Mouse (Mus musculus) megakaryocyte progenitor cell, adult 5-6 weeks (primary cell): ENCODE data around the gene Vmn1r226. TPM values are rescaled to one million over a fixed set of nuclear protein-coding genes. Genes with fewer than 3 reads are reported as not detected.

Experiments
- ATAC-seq: replicated peaks from 2 replicates; pipeline ENCODE4 v1.8.0; 2016; ENCODE audit warnings: mild to moderate bottlenecking, moderate TSS enrichment, inconsistent platforms; ENCODE audit not compliant: poor library complexity
- total RNA-seq, 2 experiments: library from RNA; stranded (forward) in 1 of 2; stranded (reverse) in 1 of 2; fragments of 157-497, 149-512 nt in 1 of 2; fragments of 200-1000 nt in 1 of 2; gene quantifications; 2 replicates each; pipeline versions ENCODE4 v1.2.3 to v1.2.4; 2015 to 2017

Vmn1r226 gene
- total RNA-seq (2015) = not detected in 2 replicates
- total RNA-seq (2017) = not detected in 2 replicates

DNA sequence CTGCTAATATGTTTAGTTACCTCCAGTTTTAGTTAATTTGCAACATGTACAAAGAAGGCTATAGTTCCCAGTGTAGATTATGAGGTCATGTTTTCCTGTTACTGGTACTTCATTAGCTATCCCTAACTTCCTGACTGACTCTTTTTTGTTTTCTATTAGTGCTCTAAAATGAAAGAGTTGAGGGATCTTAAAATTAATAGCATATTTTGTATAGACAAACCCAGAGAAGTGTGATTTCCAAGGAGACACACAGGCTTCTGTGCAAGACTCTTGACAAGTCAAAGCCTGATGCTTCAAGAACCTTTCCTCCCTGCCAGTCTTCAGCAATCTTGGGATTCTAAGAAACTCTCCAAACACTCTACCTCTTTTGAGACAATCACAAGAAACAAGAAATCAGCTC, at the start of gene Vmn1r226:
TSS of gene Vmn1r226 (plus strand) at position 301 of the 400 bp plus-strand sequence.
- ATAC-seq = no peak

DNA sequence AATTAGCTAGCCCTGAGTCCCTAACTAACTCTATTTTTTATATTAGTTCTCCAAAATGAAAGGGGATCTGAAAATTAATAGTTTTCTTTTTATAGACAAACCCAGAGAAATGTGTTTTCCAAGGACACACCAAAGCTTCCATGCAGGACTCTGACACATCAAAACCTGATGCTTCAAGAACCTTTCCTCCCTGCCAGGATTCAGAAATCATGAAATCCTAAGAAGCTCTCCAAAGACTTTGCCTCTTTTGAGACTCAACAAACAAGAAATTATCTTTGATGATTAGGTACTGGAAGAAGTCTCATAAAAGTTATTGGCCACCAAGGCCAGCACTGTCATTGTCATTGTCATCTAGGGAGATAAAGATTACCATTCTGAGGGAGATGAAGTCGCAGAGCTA, 46.9 kb downstream of the Vmn1r226 start, which contains the start of gene Vmn1r227:
TSS of gene Vmn1r227 (plus strand) at position 301 of the 400 bp plus-strand sequence.
- ATAC-seq = no peak

Other genes with a start within 250 kb of the Vmn1r226 start
- gene Vmn2r108, start 201.5 kb upstream of the Vmn1r226 start, total RNA-seq (2015) = not detected in 2 replicates
- not detected in 2 replicates for gene Vmn2r108, start 201.5 kb upstream of the Vmn1r226 start, total RNA-seq (2017)
- not detected in 2 replicates for gene Vmn1r225, start 184.7 kb upstream of the Vmn1r226 start, total RNA-seq (2015)
- not detected in 2 replicates for gene Vmn1r225, start 184.7 kb upstream of the Vmn1r226 start, total RNA-seq (2017)
- not detected in 2 replicates for gene Vmn2r109, start 118.1 kb upstream of the Vmn1r226 start, total RNA-seq (2015)
- not detected in 2 replicates for gene Vmn2r109, start 118.1 kb upstream of the Vmn1r226 start, total RNA-seq (2017)
- not detected in 2 replicates for gene Vmn2r110, start 86.4 kb upstream of the Vmn1r226 start, total RNA-seq (2015)
- gene Vmn2r110, start 86.4 kb upstream of the Vmn1r226 start, total RNA-seq (2017) = not detected in 2 replicates
- not detected in 2 replicates for gene Fpr-rs3, start 58.0 kb upstream of the Vmn1r226 start, total RNA-seq (2015)
- not detected in 2 replicates for gene Fpr-rs3, start 58.0 kb upstream of the Vmn1r226 start, total RNA-seq (2017)
- not detected in 2 replicates for gene Vmn1r227, start 47.0 kb downstream of the Vmn1r226 start, total RNA-seq (2015)
- gene Vmn1r227, start 47.0 kb downstream of the Vmn1r226 start, total RNA-seq (2017) = not detected in 2 replicates
- gene Vmn1r228, start 103.3 kb downstream of the Vmn1r226 start, total RNA-seq (2015) = not detected in 2 replicates
- gene Vmn1r228, start 103.3 kb downstream of the Vmn1r226 start, total RNA-seq (2017) = not detected in 2 replicates
- not detected in 2 replicates for gene Vmn1r229, start 128.7 kb downstream of the Vmn1r226 start, total RNA-seq (2015)
- not detected in 2 replicates for gene Vmn1r229, start 128.7 kb downstream of the Vmn1r226 start, total RNA-seq (2017)
- not detected in 2 replicates for gene Vmn1r230, start 157.6 kb downstream of the Vmn1r226 start, total RNA-seq (2015)
- gene Vmn1r230, start 157.6 kb downstream of the Vmn1r226 start, total RNA-seq (2017) = not detected in 2 replicates
- gene Vmn1r231, start 222.2 kb downstream of the Vmn1r226 start, total RNA-seq (2015) = not detected in 2 replicates
- gene Vmn1r231, start 222.2 kb downstream of the Vmn1r226 start, total RNA-seq (2017) = not detected in 2 replicates
- gene Vmn1r232, start 236.9 kb downstream of the Vmn1r226 start, total RNA-seq (2015) = not detected in 2 replicates
- not detected in 2 replicates for gene Vmn1r232, start 236.9 kb downstream of the Vmn1r226 start, total RNA-seq (2017)